Mouse (Mus musculus) MEL (cell line): Measurements from ENCODE around the gene Aldh3b2. TPM values are rescaled to one million over a fixed set of nuclear protein-coding genes. Genes with fewer than 3 reads are reported as not detected.
A peak's percentile ranks its signal among the peaks of the same experiment; 100 is the strongest.

Experiments used
- DNase-seq: peaks from one replicate; pipeline ENCODE4 v3.0.0; 2011; ENCODE audit warnings: low read depth, low spot score
- H3K27ac ChIP-seq: 2 replicates; pipeline ENCODE4 v1.5.1; 2012; ENCODE audit warnings: low read depth, mild to moderate bottlenecking, control low read depth, low read length, moderate library complexity; ENCODE audit not compliant: control insufficient read depth
- H3K27me3 ChIP-seq, 2 experiments: fragments of 150-350 bp in 1 of 2; sonication (generic) in 1 of 2; 2 replicates each; pipeline ENCODE4 v1.6.1; 2012; ENCODE audit warnings: low read length in 2 of 2, mild to moderate bottlenecking in 2 of 2, improper control_type of control experiment in 1 of 2, moderate library complexity in 1 of 2; ENCODE audit not compliant: insufficient read depth in 2 of 2, control insufficient read depth in 1 of 2
- H3K36me3 ChIP-seq, 2 experiments: 2 replicates each; pipeline ENCODE4 v1.6.1; 2012 to 2014; ENCODE audit warnings: low read length in 2 of 2, improper control_type of control experiment in 1 of 2, inconsistent platforms in 1 of 2, mild to moderate bottlenecking in 1 of 2; ENCODE audit not compliant: insufficient read depth in 2 of 2, control insufficient read depth in 1 of 2
- H3K4me1 ChIP-seq, 2 experiments: fragments of 150-350 bp in 1 of 2; sonication (generic) in 1 of 2; 2 replicates each; pipeline ENCODE4 v1.6.1; 2012; ENCODE audit warnings: low read length in 2 of 2, improper control_type of control experiment in 1 of 2, mild to moderate bottlenecking in 1 of 2; ENCODE audit not compliant: insufficient read depth in 2 of 2, control insufficient read depth in 1 of 2
- H3K4me3 ChIP-seq, 2 experiments: fragments of 150-350 bp in 1 of 2; sonication (generic) in 1 of 2; 2 replicates each; pipeline ENCODE4 v1.5.1; 2012; ENCODE audit warnings: low read depth in 2 of 2, low read length in 2 of 2, mild to moderate bottlenecking in 2 of 2, moderate library complexity in 2 of 2, control low read depth in 1 of 2, improper control_type of control experiment in 1 of 2; ENCODE audit not compliant: control insufficient read depth in 1 of 2, insufficient read depth in 1 of 2
- H3K79me2 ChIP-seq: 2 replicates; pipeline ENCODE4 v1.6.1; 2012; ENCODE audit warnings: mild to moderate bottlenecking, low read length, moderate library complexity; ENCODE audit not compliant: control insufficient read depth, poor library complexity, insufficient read depth
- H3K9ac ChIP-seq: 2 replicates; pipeline ENCODE4 v1.6.1; 2012; ENCODE audit warnings: low read depth, mild to moderate bottlenecking, control low read depth, low read length, moderate library complexity; ENCODE audit not compliant: control insufficient read depth, poor library complexity, severe bottlenecking
- H3K9me3 ChIP-seq: fragments of 150-350 bp; sonication (generic); replicated peaks from 2 replicates; pipeline ENCODE4 v1.6.1; 2012; ENCODE audit warnings: mild to moderate bottlenecking, low read length, improper control_type of control experiment, moderate library complexity; ENCODE audit not compliant: insufficient read depth
- CHD2 ChIP-seq: IDR thresholded peaks from 2 replicates; pipeline ENCODE4 v1.6.1; 2011; ENCODE audit warnings: low read length, improper control_type of control experiment
- EP300 ChIP-seq, 2 experiments: IDR thresholded peaks; 2 replicates each; pipeline ENCODE4 v1.6.1; 2011; ENCODE audit warnings: improper control_type of control experiment in 2 of 2, low read length in 2 of 2, low read depth in 1 of 2, mild to moderate bottlenecking in 1 of 2
- JUND ChIP-seq: IDR thresholded peaks from 2 replicates; pipeline ENCODE4 v1.6.1; 2011; ENCODE audit warnings: low read depth, mild to moderate bottlenecking, improper control_type of control experiment, low read length
- KAT2A ChIP-seq: conservative IDR thresholded peaks from 2 replicates; pipeline ENCODE4 v1.6.1; 2012; ENCODE audit warnings: low read depth, low read length, improper control_type of control experiment, inconsistent platforms
- MAX ChIP-seq: IDR thresholded peaks from 2 replicates; pipeline ENCODE4 v1.6.1; 2011; ENCODE audit warnings: low read length, improper control_type of control experiment
- MAZ ChIP-seq: IDR thresholded peaks from 2 replicates; pipeline ENCODE4 v1.6.1; 2012; ENCODE audit warnings: low read depth, mild to moderate bottlenecking, inconsistent platforms, low read length, improper control_type of control experiment
- MEF2A ChIP-seq: IDR thresholded peaks from 2 replicates; pipeline ENCODE4 v1.6.1; 2014; ENCODE audit warnings: low read depth, mild to moderate bottlenecking, inconsistent platforms, low read length, improper control_type of control experiment; ENCODE audit not compliant: poor library complexity, insufficient replicate concordance, severe bottlenecking; ENCODE audit errors: extremely low read depth
- MXI1 ChIP-seq: IDR thresholded peaks from 2 replicates; pipeline ENCODE4 v1.6.1; 2011; ENCODE audit warnings: mild to moderate bottlenecking, low read depth, low read length, improper control_type of control experiment
- NELFE ChIP-seq: IDR thresholded peaks from 2 replicates; pipeline ENCODE4 v1.6.1; 2011; ENCODE audit warnings: low read depth, low read length, improper control_type of control experiment
- NRF1 ChIP-seq: IDR thresholded peaks from 2 replicates; pipeline ENCODE4 v1.6.1; 2014; ENCODE audit warnings: low read depth, mild to moderate bottlenecking, inconsistent platforms, low read length, improper control_type of control experiment, moderate library complexity; ENCODE audit not compliant: poor library complexity, insufficient read depth, severe bottlenecking
- POLR2A ChIP-seq, 2 experiments: IDR thresholded peaks; 2 replicates each; pipeline ENCODE4 v1.6.1; 2011 to 2012; ENCODE audit warnings: low read length in 2 of 2, mild to moderate bottlenecking in 2 of 2, control low read depth in 1 of 2, improper control_type of control experiment in 1 of 2, low read depth in 1 of 2, moderate library complexity in 1 of 2; ENCODE audit not compliant: control insufficient read depth in 1 of 2, insufficient read depth in 1 of 2, poor library complexity in 1 of 2
- POLR2AphosphoS5 ChIP-seq: IDR thresholded peaks from 2 replicates; pipeline ENCODE4 v1.6.1; 2012; ENCODE audit warnings: low read depth, borderline replicate concordance, mild to moderate bottlenecking, inconsistent platforms, low read length, moderate library complexity, mixed read lengths
- RAD21 ChIP-seq: IDR thresholded peaks from 2 replicates; pipeline ENCODE4 v1.6.1; 2011; ENCODE audit warnings: mild to moderate bottlenecking, low read depth, low read length, improper control_type of control experiment
- TAL1 ChIP-seq: IDR thresholded peaks from 2 replicates; pipeline ENCODE4 v1.6.1; 2012; ENCODE audit warnings: mild to moderate bottlenecking, inconsistent platforms, low read length, moderate library complexity, mixed read lengths
- TBP ChIP-seq: IDR thresholded peaks from 2 replicates; pipeline ENCODE4 v1.8.0; 2011; ENCODE audit warnings: low read depth, low read length, improper control_type of control experiment
- UBTF ChIP-seq: IDR thresholded peaks from 2 replicates; pipeline ENCODE4 v1.6.1; 2012; ENCODE audit warnings: low read depth, mild to moderate bottlenecking, inconsistent platforms, low read length, improper control_type of control experiment, moderate library complexity, borderline replicate concordance; ENCODE audit not compliant: insufficient read depth
- USF1 ChIP-seq: IDR thresholded peaks from 2 replicates; pipeline ENCODE4 v1.6.1; 2014; ENCODE audit warnings: low read depth, mild to moderate bottlenecking, inconsistent platforms, low read length, improper control_type of control experiment, moderate library complexity
- ZKSCAN1 ChIP-seq: IDR thresholded peaks from 2 replicates; pipeline ENCODE4 v1.6.1; 2012; ENCODE audit warnings: low read depth, mild to moderate bottlenecking, inconsistent platforms, low read length, improper control_type of control experiment, moderate library complexity
- ZNF384 ChIP-seq: IDR thresholded peaks from 2 replicates; pipeline ENCODE4 v1.6.1; 2012; ENCODE audit warnings: low read depth, mild to moderate bottlenecking, inconsistent platforms, low read length, improper control_type of control experiment
- polyA plus RNA-seq, 2 experiments: library from polyadenylated mRNA; stranded (reverse) in 1 of 2; unstranded in 1 of 2; fragments of >175 nt in 1 of 2; fragments of >200 nt in 1 of 2; gene quantifications; 2 replicates each; pipeline versions ENCODE4 v1.2.1 to v1.2.4; 2012; ENCODE audit warnings: low replicate concordance in 2 of 2, low read depth in 1 of 2; ENCODE audit not compliant: insufficient read length in 2 of 2, insufficient read depth in 1 of 2, missing spikeins in 1 of 2
- total RNA-seq: library from RNA; depleted of rRNA; stranded (reverse); fragments of 300-350 nt; gene quantifications from 2 replicates; pipeline ENCODE4 v1.2.3, GENCODE M21; 2012; rRNA removed

The Aldh3b2 gene
- not detected in 2 replicates for total RNA-seq
- not detected for polyA plus RNA-seq

DNA sequence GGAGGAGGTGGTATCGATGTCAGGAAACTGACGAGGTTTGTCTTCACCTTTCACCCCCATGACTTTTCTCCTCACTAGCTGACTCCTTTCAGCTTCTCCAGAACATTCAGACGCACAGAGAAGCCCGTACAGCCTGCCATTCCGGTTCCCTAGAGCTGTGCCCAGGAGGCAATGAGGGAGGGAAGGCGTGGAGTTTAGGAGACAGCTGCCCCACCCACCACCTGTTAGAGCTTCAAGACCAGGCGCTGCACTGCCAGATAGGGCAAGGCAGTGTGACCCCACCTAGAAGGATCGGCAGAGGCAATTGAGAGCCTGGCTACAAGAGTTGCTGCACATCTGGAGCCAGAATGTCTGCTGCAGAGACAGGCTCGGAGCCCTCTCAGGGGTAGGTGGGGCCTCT is at the start of gene Aldh3b2:
Aldh3b2 (plus strand) TSS at position 100 of the 400 bp plus-strand sequence.
- H3K4me1 ChIP-seq, result no peaks in the 10 kb centered on the region
- H3K9me3 ChIP-seq, result no peaks in the 10 kb centered on the region
- H3K27ac ChIP-seq, result no peak within 1 kb of the TSS
- no peak within 1 kb of the TSS for H3K4me3 ChIP-seq
- no peaks in the 10 kb centered on the region for H3K36me3 ChIP-seq
- no peaks in the 10 kb centered on the region for H3K79me2 ChIP-seq
- H3K27me3 ChIP-seq, result peaks cover 2 to 3% of the 10 kb centered on the region in 2 experiments; a peak in 2 of 4 replicates
- no peak for TF ChIP-seq ZNF384
- no peak for TF ChIP-seq JUND
- no peak for TF ChIP-seq POLR2AphosphoS5
- no peak for TF ChIP-seq MEF2A
- TF ChIP-seq EP300 (IDR thresholded peaks at IDR 0.05; ENCODE audit: low read depth in 1 of 2, low read length in 2 of 2), result no peak
- TF ChIP-seq KAT2A, result no peak
- TF ChIP-seq NELFE, result no peak
- no peak for TF ChIP-seq ZKSCAN1
- TF ChIP-seq TBP, result no peak
- TF ChIP-seq UBTF, result no peak
- no peak for DNase-seq
- no peak within 1 kb of the TSS for H3K9ac ChIP-seq

DNA sequence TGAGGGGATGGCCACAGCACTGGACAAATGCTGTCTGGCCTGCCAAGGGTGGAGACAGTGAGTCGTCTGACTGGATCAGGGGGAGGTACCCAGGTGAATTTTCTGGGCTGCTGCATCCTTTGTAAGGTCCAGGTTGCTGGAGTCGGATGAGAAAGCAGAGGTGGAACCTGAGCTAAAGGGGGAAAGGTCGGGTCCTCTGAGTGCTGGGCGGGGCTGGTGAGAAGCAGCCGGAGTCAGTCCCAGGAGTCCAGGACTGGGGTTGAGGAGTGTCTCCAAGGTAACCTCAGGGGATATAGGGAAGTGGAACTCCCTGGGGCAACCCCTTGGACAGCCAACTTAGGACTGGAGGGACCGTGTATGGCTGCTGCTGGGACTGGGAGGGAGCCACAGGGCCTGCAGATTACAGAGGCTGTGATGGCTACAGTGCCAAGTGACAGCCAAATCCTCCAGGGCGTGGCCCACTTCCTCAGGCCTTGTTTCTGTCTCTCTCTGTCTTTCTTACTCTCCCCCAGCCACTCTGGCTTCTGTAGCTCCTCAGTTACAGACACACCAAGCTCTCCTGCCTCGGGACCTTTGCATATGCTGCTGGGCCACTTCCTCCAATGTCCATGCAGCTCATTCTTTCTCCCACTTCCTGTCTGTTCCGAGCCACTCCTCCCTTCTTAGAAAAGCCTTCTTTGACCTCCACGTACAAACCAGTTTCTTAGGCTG is 49.3 kb upstream of the Aldh3b2 start:
- peak; percentile 26 for DNase-seq
- H3K9me3 ChIP-seq, result no peaks in the 10 kb centered on the region
- no peak overlapping the region for H3K9ac ChIP-seq
- H3K4me3 ChIP-seq, result no peak overlapping the region
- TF ChIP-seq CHD2, result no peak
- TF ChIP-seq POLR2A (IDR thresholded peaks at IDR 0.05; ENCODE audit: control insufficient read depth in 1 of 2, insufficient read depth in 1 of 2, low read depth in 1 of 2, low read length in 2 of 2, poor library complexity in 1 of 2), result no peak
- no peak for TF ChIP-seq MXI1
- TF ChIP-seq USF1, result no peak
- no peak for TF ChIP-seq TAL1
- TF ChIP-seq EP300 (IDR thresholded peaks at IDR 0.05; ENCODE audit: low read depth in 1 of 2, low read length in 2 of 2), result no peak
- no peak for TF ChIP-seq TBP
- no peak for TF ChIP-seq UBTF
- no peak for TF ChIP-seq MAZ
- no peak for TF ChIP-seq MAX
- no peak for TF ChIP-seq NRF1
- no peak for TF ChIP-seq RAD21
- no peak for TF ChIP-seq ZKSCAN1
- H3K27me3 ChIP-seq, result no peaks in the 10 kb centered on the region
- H3K36me3 ChIP-seq, result no peaks in the 10 kb centered on the region
- no peaks in the 10 kb centered on the region for H3K79me2 ChIP-seq
- H3K4me1 ChIP-seq, result peaks cover 0 to 16% of the 10 kb centered on the region in 2 experiments; a peak in 2 of 4 replicates
- H3K27ac ChIP-seq, result no peak overlapping the region
